Mouse (Mus musculus) megakaryocyte, embryonic 14.5 days (primary cell): ENCODE data around the gene Sarnp.

ENCODE experiments used
- FLI1 ChIP-seq: IDR thresholded peaks from 2 replicates; pipeline ENCODE4 v1.6.1; 2012; ENCODE audit warnings: low read length, inconsistent platforms, mixed read lengths
- GATA1 ChIP-seq: IDR thresholded peaks from 3 replicates; pipeline ENCODE4 v1.6.1; 2012; ENCODE audit warnings: mixed read lengths, low read length, inconsistent platforms, borderline replicate concordance

DNA sequence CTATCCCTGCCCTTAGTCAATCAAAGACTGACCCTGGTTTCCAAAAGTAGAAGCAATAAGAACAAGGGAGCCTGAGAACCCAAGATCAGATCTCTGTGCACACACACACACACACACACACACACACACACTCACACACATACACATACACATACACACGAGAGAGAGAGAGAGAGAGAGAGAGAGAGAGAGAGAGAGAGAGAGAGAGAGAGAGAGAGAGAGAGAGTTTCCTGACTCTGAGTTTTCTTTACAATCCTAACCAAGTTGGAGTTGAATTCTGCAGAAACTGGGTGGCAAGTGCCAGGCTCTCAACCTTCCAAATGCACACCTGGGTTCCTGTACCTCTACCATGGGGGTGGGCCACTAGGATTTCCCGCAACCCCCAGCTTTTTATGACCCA is 72.7 kb downstream of the Sarnp start:
- TF ChIP-seq GATA1: no peak
- TF ChIP-seq FLI1: no peak
